ENCODE assay signal across 13 mouse cellular contexts in genomic region chr13:117216126-117216525, GRCm38 (mm10). TPM values are rescaled to one million over a fixed set of nuclear protein-coding genes. Genes with fewer than 3 reads are reported as not detected.
DNase-seq lines count a peak whose midpoint lies in the region; ATAC-seq and TF ChIP-seq lines count a peak whose summit lies in the region.
"Had no signal": no experiment of that assay in that cellular context is flagged by ENCODE, and none has a peak within 500 bp of the region (broad histone marks: within the 10 kb centered on the region; RNA-seq: fewer than 3 reads in every experiment).

No protein-coding gene starts in this region.

- no peak for DNase-seq in hindbrain, embryonic 10.5 days (ENCODE audit: low spot score)
- peak; percentile 73 to 77 for DNase-seq in CD8-positive naive resting alpha-beta T cell, adult 2 months (ENCODE audit: low read depth in 2 of 2, low spot score in 2 of 2)
- peak; percentile 52 to 83 for DNase-seq in thymus, adult 18-20 months
- no peak for DNase-seq in kidney, adult 2 months
- no peak for DNase-seq in adrenal gland, adult (ENCODE audit: inconsistent age in 2 of 2, low spot score in 1 of 2)
- DNase-seq: cerebellum, adult 11 months; gastrocnemius, postnatal 10 days; heart, postnatal 10 days; kidney, postnatal 14 days had no signal

- H3K27ac ChIP-seq in hindbrain, embryonic 10.5 days = peak overlapping the region; percentile 73; the same call in 1 of the 2 replicates
- H3K27ac ChIP-seq in hindbrain, embryonic 12.5 days = no peak overlapping the region
- H3K27ac ChIP-seq in embryonic facial prominence, embryonic 13.5 days = peak overlapping the region; percentile 34; the same call in 1 of the 2 replicates
- no peak overlapping the region for H3K27ac ChIP-seq in intestine, embryonic 16.5 days (ENCODE audit: low read length)
- H3K27ac ChIP-seq in kidney, adult 2 months (ENCODE audit: insufficient read depth, low read depth, low read length) = no peak overlapping the region

- H3K4me2 ChIP-seq in hindbrain, embryonic 12.5 days (replicated peaks) = no peak overlapping the region
- H3K4me2 ChIP-seq in embryonic facial prominence, embryonic 13.5 days = no peak overlapping the region
- no peak overlapping the region for H3K4me2 ChIP-seq in intestine, embryonic 16.5 days (ENCODE audit: low read depth, low read length)

- no peak for ATAC-seq in hindbrain, embryonic 12.5 days (ENCODE audit: low FRiP score)
- ATAC-seq in embryonic facial prominence, embryonic 13.5 days (ENCODE audit: insufficient number of reproducible peaks, insufficient read depth, low FRiP score, low TSS enrichment, low read depth) = no peak
- ATAC-seq in intestine, embryonic 16.5 days = no peak

- no peak overlapping the region for H3K4me3 ChIP-seq in hindbrain, embryonic 10.5 days
- H3K4me3 ChIP-seq in hindbrain, embryonic 12.5 days = no peak overlapping the region
- H3K4me3 ChIP-seq in embryonic facial prominence, embryonic 13.5 days = no peak overlapping the region
- H3K4me3 ChIP-seq in intestine, embryonic 16.5 days (ENCODE audit: low read length) = no peak overlapping the region
- no peak overlapping the region for H3K4me3 ChIP-seq in kidney, adult 2 months (ENCODE audit: insufficient read depth, low read depth, low read length)

- peaks cover 41% of the 10 kb centered on the region for H3K4me1 ChIP-seq in hindbrain, embryonic 10.5 days (replicated peaks)
- H3K4me1 ChIP-seq in hindbrain, embryonic 12.5 days = peaks cover 7% of the 10 kb centered on the region; the same call in 1 of the 2 replicates
- H3K4me1 ChIP-seq in embryonic facial prominence, embryonic 13.5 days = peaks cover 30% of the 10 kb centered on the region
- H3K4me1 ChIP-seq in intestine, embryonic 16.5 days (ENCODE audit: control insufficient read depth, insufficient read depth, low read length) = 0 out of 2 replicates have a peak, but pooled peaks cover 7% of the 10 kb centered on the region
- no peaks in the 10 kb centered on the region for H3K4me1 ChIP-seq in kidney, adult 2 months (ENCODE audit: control insufficient read depth, insufficient read depth, low read length)

- no peak for TF ChIP-seq CTCF in kidney, adult 2 months (conservative IDR thresholded peaks at IDR 0.05; ENCODE audit: insufficient read depth, insufficient read length, low read depth, low read length)

- no peaks in the 10 kb centered on the region; the same call in 1 of the 2 replicates for H3K27me3 ChIP-seq in hindbrain, embryonic 10.5 days (ENCODE audit: insufficient read depth, poor library complexity, severe bottlenecking)
- H3K27me3 ChIP-seq in hindbrain, embryonic 12.5 days = no peaks in the 10 kb centered on the region
- peaks cover 6% of the 10 kb centered on the region; the same call in 1 of the 2 replicates for H3K27me3 ChIP-seq in embryonic facial prominence, embryonic 13.5 days
- H3K27me3 ChIP-seq in intestine, embryonic 16.5 days (replicated peaks; ENCODE audit: control insufficient read depth, insufficient read depth, low read length) = peaks cover 5% of the 10 kb centered on the region; the same call in 1 of the 2 replicates
- 0 out of 2 replicates have a peak, but pooled peaks cover 2% of the 10 kb centered on the region for H3K27me3 ChIP-seq in kidney, adult 2 months (replicated peaks; ENCODE audit: control insufficient read depth, insufficient read depth, low read length)

- WGBS in hindbrain, embryonic 10.5 days = 10% methylated on average over 10 of the region's 10 CpGs
- 12% methylated on average over 10 of the region's 10 CpGs for WGBS in hindbrain, embryonic 12.5 days
- 15% methylated on average over 10 of the region's 10 CpGs for WGBS in embryonic facial prominence, embryonic 13.5 days
- WGBS in intestine, embryonic 16.5 days = 25% methylated on average over 10 of the region's 10 CpGs
- 46% methylated on average over 10 of the region's 10 CpGs for WGBS in kidney, adult 2 months

- no peaks in the 10 kb centered on the region for H3K9me3 ChIP-seq in hindbrain, embryonic 10.5 days
- H3K9me3 ChIP-seq in hindbrain, embryonic 12.5 days (replicated peaks) = no peaks in the 10 kb centered on the region
- no peaks in the 10 kb centered on the region for H3K9me3 ChIP-seq in embryonic facial prominence, embryonic 13.5 days
- H3K9me3 ChIP-seq in intestine, embryonic 16.5 days (ENCODE audit: control insufficient read depth, low read length) = no peaks in the 10 kb centered on the region

- TF ChIP-seq POLR2A in kidney, adult 2 months (IDR thresholded peaks at IDR 0.05; ENCODE audit: low read depth, low read length) = no peak

- H3K36me3 ChIP-seq in hindbrain, embryonic 10.5 days = no peaks in the 10 kb centered on the region
- H3K36me3 ChIP-seq in hindbrain, embryonic 12.5 days = no peaks in the 10 kb centered on the region
- H3K36me3 ChIP-seq in embryonic facial prominence, embryonic 13.5 days = no peaks in the 10 kb centered on the region
- no peaks in the 10 kb centered on the region for H3K36me3 ChIP-seq in intestine, embryonic 16.5 days (ENCODE audit: control insufficient read depth, insufficient read depth, low read length)
- H3K36me3 ChIP-seq in kidney, adult 2 months (ENCODE audit: control insufficient read depth, insufficient read depth, low read length) = no peaks in the 10 kb centered on the region

- no peak overlapping the region for H3K9ac ChIP-seq in hindbrain, embryonic 12.5 days
- no peak overlapping the region for H3K9ac ChIP-seq in embryonic facial prominence, embryonic 13.5 days
- no peak overlapping the region for H3K9ac ChIP-seq in intestine, embryonic 16.5 days (ENCODE audit: low read depth, low read length)

RNA-seq across cellular contexts. Expression of gene Gm17509, which starts 4.7 kb away (rescaled TPM):
- 0.91 and 0.93 TPM in 2 replicates for polyA plus RNA-seq in hindbrain, embryonic 10.5 days (2016; fragmentation: Nextera tagmentation; extraction: Ambion mirVana)
- 0.62 and 0.69 TPM in 2 replicates for polyA plus RNA-seq in hindbrain, embryonic 12.5 days (2016; fragmentation: Nextera tagmentation; extraction: Ambion mirVana)
- polyA plus RNA-seq in embryonic facial prominence, embryonic 13.5 days (2015; fragmentation: Nextera tagmentation; extraction: Ambion mirVana) = 0.37 and 0.43 TPM in 2 replicates
- polyA plus RNA-seq in intestine, embryonic 16.5 days (2015; fragmentation: Nextera tagmentation; extraction: Ambion mirVana) = not detected in 2 replicates
- polyA plus RNA-seq in kidney, adult 2 months (2012; rRNA removed) = 0.04 TPM in 1 of 2 replicates, not detected in the other
- polyA plus RNA-seq: lung, embryonic 16.5 days had no signal

RNA-seq across cellular contexts. Expression of gene Emb, which starts 7.8 kb away (rescaled TPM):
- 28.3 and 48.0 TPM in 2 replicates for polyA plus RNA-seq in hindbrain, embryonic 10.5 days (2016; fragmentation: Nextera tagmentation; extraction: Ambion mirVana)
- 15.5 and 16.1 TPM in 2 replicates for polyA plus RNA-seq in hindbrain, embryonic 12.5 days (2016; fragmentation: Nextera tagmentation; extraction: Ambion mirVana)
- 46.3 and 54.7 TPM in 2 replicates for polyA plus RNA-seq in embryonic facial prominence, embryonic 13.5 days (2015; fragmentation: Nextera tagmentation; extraction: Ambion mirVana)
- polyA plus RNA-seq in intestine, embryonic 16.5 days (2015; fragmentation: Nextera tagmentation; extraction: Ambion mirVana) = 8.3 and 9.2 TPM in 2 replicates
- 13.7 and 15.3 TPM in 2 replicates for polyA plus RNA-seq in kidney, adult 2 months (2012; rRNA removed)

Comparison
In these comparisons a context has a peak if more than half of its experiments do, and no peak if none do; other contexts are left out.
1. H3K27ac ChIP-seq: peak in hindbrain, embryonic 10.5 days (single experiment) and embryonic facial prominence, embryonic 13.5 days (single experiment); none in hindbrain, embryonic 12.5 days (single experiment), intestine, embryonic 16.5 days (single experiment) and kidney, adult 2 months (single experiment).
2. DNase-seq: peak in CD8-positive naive resting alpha-beta T cell, adult 2 months (2 of 2) and thymus, adult 18-20 months (2 of 2); none in hindbrain, embryonic 10.5 days (single experiment), kidney, adult 2 months (single experiment) and adrenal gland, adult (0 of 2).